Mouse (Mus musculus): Measurements from ENCODE around the gene Rbms2.
A peak's percentile ranks its signal among the peaks of the same experiment; 100 is the strongest.

The Rbms2 gene

DNA sequence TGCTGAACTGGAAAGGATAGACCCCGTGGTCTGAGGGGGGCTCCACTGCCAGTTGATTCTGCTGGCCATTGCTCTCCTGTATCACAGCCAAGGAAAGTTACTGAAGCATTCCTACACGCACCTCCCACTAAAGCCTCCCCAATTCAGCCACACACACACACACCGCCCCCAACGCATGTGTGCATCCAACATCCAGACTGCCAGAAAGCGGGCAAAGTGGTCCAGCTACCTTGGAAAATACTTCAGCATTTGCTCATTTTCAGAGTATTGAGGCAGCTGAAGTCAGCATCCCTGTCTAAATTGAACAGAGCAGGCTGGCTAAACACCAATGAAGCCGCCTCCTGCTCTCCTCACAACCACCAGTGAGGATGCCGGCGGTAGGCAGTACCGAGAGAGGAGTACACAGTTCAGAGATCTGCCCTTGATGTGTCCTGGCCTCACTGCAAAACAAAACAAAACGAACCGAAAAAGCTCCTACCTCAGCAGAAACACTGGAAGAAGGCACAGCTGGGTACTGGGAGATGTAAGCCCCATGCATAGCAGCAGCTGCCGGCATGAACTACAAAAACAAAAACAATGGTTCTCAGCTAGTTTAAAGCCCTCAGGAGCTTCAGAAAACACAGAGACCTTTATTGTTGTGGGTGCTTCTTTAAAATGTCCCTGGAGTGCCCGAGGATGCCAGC, 46.3 kb downstream of the Rbms2 start:
- no peak for DNase-seq

DNA sequence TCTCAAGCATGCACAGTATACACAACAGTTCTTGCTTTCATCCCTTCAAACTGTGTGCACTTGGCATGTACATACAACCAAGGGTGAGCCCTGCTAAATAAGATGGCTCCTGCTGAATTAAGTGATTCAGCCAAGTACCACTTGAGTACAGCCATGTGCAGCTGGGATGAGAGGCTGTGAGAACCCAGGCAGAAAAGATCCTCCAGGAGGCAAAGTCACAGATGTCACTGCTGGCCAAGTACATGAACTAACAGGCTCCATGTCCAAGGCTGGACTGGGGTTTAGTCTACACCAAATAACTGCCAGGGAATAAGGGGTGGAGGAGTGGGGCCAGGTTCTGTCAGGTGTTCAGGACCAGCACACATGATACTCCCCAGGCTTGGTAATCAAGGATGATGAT, 48.3 kb downstream of the Rbms2 start:
- DNase-seq = no peak

GRCm38 (mm10) chr10:128131297-128131696, 48.8 kb downstream of the Rbms2 start:
- DNase-seq = no peak

- no peak for DNase-seq
Measured at GRCm38 (mm10) chr10:128128143-128128542, 52.0 kb downstream of the Rbms2 start.

DNA sequence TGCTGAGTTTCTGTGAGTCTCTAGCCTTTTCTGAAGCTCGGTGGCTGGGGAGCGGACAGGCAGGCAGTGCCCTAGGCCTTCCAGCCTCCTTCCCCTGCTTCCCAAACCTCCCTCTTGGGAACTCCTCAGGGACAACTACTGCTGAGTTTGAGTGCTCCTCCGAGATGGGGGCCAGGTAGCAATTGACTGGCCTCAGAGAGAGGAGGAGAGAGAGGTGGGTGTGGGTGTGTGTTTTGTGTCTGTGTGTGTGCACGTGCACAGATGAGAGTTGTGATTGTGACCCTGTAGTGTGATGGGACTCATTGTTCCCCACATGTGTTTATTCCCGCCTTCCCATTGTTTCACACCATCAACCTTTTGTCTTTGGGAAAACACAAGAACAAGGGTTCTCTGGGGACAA, 52.6 kb downstream of the Rbms2 start:
- DNase-seq = no peak

DNA sequence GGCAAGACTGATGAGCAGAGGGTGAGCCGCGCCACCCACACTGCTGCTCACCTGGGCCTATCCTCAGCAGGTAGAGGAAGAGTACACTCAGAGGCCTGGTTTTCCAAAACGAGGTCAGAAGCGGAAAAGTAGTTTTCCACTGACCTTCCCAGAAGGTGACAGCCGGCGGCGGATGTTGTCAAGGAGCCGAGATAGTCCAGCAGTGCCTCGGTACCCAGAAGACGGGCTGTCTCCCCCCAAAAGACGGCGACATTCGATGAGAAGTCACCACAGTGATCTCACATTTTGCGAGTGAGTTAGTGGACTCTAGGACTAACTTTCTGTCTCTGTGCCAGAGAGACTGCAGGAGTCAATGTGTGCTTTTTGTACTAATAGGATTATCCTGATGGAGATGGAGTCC, 54.1 kb downstream of the Rbms2 start:
- DNase-seq = no peak

GRCm38 (mm10) chr10:128124831-128125230, 55.3 kb downstream of the Rbms2 start:
- no peak for DNase-seq

GRCm38 (mm10) chr10:128123833-128124232, 56.3 kb downstream of the Rbms2 start:
- no peak for DNase-seq

GRCm38 (mm10) chr10:128111227-128111626, 68.9 kb downstream of the Rbms2 start:
- DNase-seq = no peak

DNA sequence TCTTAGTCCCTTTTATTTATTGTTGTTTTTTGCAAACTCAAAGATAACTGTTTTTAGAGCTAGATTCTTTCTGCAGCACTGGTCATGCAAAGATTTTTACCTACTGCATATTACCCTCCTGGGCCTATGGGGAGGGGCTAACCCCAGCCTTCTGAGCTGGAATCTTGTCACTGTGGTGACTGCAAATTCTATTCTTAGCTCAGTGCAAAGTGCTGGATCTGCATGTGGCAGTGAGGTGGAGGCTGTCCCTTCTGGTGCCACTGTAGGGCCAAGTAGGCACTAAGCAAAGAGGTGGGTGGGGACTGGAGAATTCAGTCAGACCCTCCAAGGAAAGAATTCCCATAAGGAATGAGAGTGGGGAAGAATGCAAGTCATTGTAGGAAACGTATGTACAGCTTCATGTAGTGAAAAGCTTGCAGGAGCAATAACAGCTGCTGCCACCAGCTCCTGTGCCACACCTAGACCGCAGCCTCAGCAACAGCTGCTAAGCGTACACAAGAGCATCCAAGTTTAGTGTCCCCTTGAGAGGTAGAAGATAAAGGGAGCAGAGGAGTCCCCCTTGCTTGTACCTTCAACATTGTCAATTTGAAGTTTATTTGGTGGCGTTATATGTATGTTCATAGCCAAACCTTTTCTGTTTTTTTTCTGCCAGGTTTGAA, 69.9 kb downstream of the Rbms2 start:
- DNase-seq = no peak

DNA sequence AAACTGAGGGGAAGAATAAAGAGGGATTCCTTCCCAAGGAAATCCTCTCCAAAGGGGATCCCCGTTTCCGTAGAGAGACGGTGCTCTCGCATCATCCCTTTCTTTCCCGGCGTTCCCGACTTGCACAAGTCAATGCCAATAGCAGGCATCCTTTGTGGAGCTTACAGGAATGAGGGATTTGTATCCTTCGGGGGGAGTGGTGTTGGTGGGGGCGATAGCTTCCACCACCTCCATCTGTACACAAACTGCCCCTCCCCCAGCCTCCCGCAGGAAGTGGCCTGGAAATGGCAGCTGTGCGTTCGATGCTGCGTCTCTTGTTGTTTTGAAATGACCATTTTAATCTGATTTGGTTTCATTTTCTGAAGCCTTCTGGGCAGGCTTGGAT, 82.5 kb downstream of the Rbms2 start:
- peak; percentile 73 for DNase-seq

- peak; percentile 77 for DNase-seq
Measured at GRCm38 (mm10) chr10:128096693-128097586, 83.2 kb downstream of the Rbms2 start.

DNA sequence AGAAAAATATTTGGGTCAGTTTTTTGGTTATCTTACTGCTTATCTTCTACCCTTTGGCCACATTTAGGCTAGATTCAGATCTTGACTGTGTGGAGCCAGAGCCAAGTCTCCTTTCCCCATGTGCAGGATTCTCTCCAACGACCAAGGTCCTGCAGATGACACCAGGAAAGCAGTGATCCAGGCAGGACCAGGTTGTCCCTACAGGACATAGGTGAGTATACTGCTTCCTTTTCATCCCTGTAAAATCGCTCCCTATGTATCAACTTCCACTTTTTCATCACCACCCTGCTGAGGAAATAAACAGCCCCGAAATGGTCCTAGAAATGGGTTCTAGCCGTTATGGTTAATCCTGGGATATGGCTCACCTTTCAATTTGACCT, 83.8 kb downstream of the Rbms2 start:
- DNase-seq = no peak

DNA sequence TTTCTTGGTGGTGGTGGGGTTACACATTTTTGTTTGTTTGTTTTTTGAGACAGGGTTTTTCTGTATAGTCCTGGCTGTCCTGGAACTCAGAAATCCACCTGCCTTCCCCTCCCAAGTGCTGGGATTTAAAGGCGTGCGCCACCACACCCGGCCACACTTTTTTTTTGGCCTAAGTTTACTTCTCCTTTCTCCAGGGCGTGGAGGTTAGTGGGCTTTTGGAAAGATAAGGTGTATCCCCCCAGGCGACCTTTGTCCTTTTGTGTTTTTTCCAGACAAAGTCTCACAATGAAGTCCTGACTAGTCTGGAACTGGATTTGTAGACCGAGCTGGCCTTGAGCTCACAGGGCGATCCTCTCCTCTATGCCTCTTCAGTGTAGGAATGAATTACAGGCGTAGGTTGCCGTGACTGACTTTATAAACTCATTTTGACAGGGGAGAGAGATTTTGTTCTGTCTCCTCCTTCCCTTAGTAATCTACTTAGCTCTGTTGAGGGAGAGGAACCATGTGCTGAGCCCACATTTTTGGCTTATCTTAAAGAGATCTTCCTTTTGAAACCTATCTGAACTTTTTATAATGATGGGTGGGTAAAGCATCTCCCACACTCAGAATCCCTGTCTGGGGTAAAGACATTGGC, 85.0 kb downstream of the Rbms2 start:
- DNase-seq = no peak

DNA sequence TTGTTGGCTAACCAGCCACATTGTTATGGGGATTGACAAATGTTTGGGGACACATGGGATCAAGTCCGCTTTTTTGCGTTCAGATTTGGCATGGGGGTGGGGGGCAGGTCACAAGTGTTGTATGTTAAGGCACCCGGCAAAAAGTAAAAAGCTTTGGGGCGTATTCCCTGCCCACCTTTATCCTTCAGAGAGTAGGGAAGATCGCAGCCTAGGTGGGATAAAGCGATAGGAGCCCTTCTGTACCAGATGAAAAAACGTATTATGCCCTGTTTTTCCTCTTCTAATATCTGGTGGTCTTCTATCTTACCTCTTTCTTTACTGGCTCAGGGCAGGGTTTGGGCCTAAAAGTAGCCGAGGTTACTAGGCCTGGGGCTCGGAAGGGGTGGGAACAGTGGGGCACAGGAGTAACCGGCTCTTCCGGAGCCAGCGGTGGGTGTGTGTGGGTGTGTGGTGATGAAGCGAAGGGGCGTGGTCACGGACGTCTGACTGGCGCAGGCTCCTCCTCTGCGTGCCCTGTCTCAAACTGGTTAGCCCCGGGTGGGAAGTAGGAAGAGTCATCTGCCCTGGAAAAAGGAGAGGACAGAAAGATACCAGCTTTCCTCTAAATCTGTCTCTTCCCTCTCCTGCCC, 85.6 kb downstream of the Rbms2 start:
- DNase-seq = peak; percentile 83

DNA sequence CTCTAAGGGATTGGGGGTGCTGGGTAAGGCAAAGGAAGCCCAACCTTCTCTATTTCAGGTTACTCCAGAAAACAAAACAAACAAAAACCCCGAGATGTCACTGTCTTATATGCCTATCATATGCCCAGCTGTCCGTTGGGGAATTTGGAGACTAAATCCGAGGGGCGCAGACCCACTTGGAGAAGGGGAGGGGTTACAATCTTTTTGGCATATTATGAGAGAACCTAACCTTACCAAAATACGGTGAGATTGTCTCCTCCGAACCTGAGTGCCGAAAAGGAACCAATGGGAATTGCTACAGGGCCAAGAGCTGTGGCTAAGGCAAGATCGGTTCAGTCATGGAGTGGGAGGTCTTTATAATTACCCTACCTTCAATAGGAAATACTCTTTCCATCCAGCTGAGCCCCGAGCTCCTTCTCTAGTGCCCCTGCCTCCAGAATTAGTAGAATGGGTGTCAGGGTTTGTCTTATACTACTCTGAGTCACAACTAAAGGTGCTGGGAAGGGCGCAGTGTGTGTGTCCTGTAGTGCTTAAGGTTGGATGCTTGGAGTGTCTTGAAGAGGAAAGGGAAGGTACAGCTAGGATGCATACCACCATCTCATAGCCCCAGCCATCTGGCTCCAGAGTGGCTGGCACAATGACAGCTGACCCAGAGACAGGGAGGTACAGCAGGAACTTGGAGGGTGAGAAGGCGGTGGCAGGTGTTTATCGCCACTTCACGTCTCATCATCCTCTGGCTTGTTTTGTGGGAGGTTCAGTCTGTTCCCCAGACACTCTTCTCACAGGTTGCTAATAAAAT, 86.4 kb downstream of the Rbms2 start:
- DNase-seq = peak; percentile 75

- peak; percentile 85 for DNase-seq
Measured at GRCm38 (mm10) chr10:128092506-128093495, 87.3 kb downstream of the Rbms2 start.

DNA sequence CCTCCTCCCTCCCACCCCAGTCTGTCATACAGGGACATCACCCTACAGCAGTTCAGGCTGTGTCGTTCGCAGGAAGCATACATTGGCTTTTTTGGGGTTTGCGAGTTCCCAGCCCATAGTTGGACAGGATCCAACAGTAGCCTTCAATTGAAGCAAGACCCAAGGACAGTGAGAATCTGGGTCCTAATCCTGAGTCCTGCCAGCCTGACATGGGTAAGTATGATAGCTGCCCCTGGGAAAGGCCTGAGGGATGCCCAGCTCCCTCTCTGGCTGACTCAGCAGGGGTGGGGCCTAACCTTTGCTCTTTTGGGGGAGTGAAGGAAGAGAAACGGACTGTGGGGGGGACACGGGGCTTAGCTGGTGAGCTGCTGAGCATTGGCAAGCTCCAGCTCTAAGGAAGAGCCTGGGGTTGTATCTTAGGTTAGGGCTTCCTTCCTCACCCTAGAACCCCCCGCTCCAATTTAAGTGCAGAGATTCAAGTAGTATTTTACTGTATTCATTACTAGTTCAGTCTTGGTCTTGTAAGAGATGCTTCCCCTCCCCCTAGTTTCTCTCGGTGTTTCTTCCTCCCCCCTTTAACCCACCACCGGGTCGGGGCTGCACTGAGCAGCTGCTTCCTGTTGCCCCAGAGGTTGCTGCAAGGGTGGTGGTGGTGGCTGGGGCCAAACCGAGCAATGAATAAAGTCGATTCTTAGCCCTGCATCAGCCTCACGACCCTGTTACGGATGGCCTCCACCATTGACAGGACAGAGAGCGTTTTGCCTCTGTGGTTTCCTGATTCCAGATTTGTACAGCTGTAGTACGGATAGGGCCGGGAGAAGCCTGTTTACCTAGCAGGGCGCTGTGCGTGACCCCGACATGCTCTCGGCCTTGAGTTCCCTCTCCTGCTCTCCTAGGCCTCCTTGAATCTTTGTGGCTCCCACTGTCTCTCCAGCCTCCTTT, 88.3 kb downstream of the Rbms2 start, which contains the start of gene Baz2a:
TSS of gene Baz2a (plus strand) at position 14 of the 942 bp plus-strand sequence.
- DNase-seq = peak; percentile 80

Data from cerebellum, adult 9-11 months (tissue).